Mouse (Mus musculus): ENCODE measurements around the gene Grxcr1. TPM values are rescaled to one million over a fixed set of nuclear protein-coding genes. Genes with fewer than 3 reads are reported as not detected.

Grxcr1 gene
- not detected in 2 replicates for polyA plus RNA-seq (2014; fragmentation: Nextera tagmentation; extraction: Ambion mirVana)

DNA sequence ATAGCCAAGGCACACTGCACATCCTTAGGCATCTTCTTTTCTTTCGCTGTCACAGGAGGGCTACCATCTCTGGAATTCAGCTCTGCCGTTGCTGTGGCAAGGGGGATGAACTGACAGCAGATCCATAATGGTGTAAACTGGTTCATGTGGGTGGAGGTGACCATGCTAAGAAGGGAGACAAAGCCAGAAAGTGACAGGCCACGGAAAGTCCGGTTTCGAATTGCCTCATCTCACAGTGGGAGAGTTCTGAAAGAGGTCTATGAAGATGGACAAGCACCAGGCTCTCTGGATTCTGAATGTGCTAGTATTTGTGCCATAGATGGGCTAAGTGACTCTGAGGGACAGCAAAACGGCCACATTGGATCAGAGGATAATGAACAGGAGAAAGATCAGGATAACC, at the start of gene Grxcr1:
Gene Grxcr1 (plus strand): TSS at position 92 of the 400 bp plus-strand sequence.
- H3K4me1 ChIP-seq (ENCODE audit: control insufficient read depth in 2 of 2, insufficient read depth in 2 of 2, low read length in 2 of 2): no peaks in the 10 kb centered on the region
- no peak within 1 kb of the TSS for H3K27ac ChIP-seq (replicated peaks in 1 of 2; ENCODE audit: control insufficient read depth in 1 of 2, insufficient read depth in 1 of 2, low read depth in 2 of 2, low read length in 2 of 2)
- H3K36me3 ChIP-seq (ENCODE audit: control insufficient read depth, insufficient read depth, low read length): no peaks in the 10 kb centered on the region
- H3K4me3 ChIP-seq (ENCODE audit: control insufficient read depth in 1 of 2, insufficient read depth in 1 of 2, low read depth in 1 of 2, low read length in 2 of 2): no peak within 1 kb of the TSS
- ATAC-seq (ENCODE audit: insufficient number of reproducible peaks, insufficient read depth, low FRiP score, low read depth): no peak
- no peaks in the 10 kb centered on the region for H3K9me3 ChIP-seq (ENCODE audit: control insufficient read depth, low read length)
- H3K9ac ChIP-seq (ENCODE audit: low read length): no peak within 1 kb of the TSS
- no peak within 1 kb of the TSS for H3K4me2 ChIP-seq (ENCODE audit: low read length)
- 84% methylated on average over 6 of the region's 6 CpGs for WGBS
- H3K27me3 ChIP-seq (ENCODE audit: control insufficient read depth, insufficient read depth, low read length): no peaks in the 10 kb centered on the region; the same call in 1 of the 2 replicates

DNA sequence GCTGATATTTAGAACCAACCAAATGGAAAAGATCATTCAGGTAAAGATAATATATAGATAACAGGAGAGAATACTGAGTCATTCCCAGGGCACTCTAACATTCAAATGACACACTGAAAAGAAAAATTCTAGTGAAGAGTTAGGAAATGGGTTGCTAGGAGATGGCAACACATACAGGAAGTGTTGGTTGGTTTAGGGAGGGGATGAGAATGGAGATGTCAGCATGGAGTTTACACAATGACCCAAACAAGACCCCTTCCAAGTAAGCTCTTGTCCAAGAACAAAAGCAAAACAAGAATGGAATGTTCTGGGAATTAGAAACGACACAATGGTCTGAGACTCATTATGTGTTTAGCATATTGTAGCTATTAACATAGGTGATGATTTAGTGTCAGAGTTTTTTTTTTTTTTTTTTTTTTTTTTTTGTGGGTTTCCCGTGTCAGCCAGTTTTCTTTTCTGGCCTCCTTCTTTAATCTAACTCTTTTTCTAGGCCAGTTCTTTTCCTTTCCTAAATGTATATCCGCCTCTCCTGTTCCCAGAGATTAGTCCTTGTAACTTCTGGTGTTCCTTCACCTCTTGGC, 49.6 kb upstream of the Grxcr1 start:
- no peak for ATAC-seq (ENCODE audit: insufficient number of reproducible peaks, insufficient read depth, low FRiP score, low read depth)
- Histone ChIP-seq H3K36me3 (ENCODE audit: control insufficient read depth, insufficient read depth, low read length) (no peaks in the 10 kb centered on the region), H3K9me3 (ENCODE audit: control insufficient read depth, low read length) (no peaks in the 10 kb centered on the region), H3K9ac (ENCODE audit: low read length) (no peak overlapping the region), H3K4me2 (ENCODE audit: low read length) (no peak overlapping the region), H3K27ac (replicated peaks in 1 of 2; ENCODE audit: control insufficient read depth in 1 of 2, insufficient read depth in 1 of 2, low read depth in 2 of 2, low read length in 2 of 2) (no peak overlapping the region), H3K4me1 (ENCODE audit: control insufficient read depth in 2 of 2, insufficient read depth in 2 of 2, low read length in 2 of 2) (no peaks in the 10 kb centered on the region), H3K4me3 (ENCODE audit: control insufficient read depth in 1 of 2, insufficient read depth in 1 of 2, low read depth in 1 of 2, low read length in 2 of 2) (no peak overlapping the region), H3K27me3 (ENCODE audit: control insufficient read depth, insufficient read depth, low read length) (no peaks in the 10 kb centered on the region)
- 58% methylated on average over 3 of the region's 3 CpGs for WGBS

DNA sequence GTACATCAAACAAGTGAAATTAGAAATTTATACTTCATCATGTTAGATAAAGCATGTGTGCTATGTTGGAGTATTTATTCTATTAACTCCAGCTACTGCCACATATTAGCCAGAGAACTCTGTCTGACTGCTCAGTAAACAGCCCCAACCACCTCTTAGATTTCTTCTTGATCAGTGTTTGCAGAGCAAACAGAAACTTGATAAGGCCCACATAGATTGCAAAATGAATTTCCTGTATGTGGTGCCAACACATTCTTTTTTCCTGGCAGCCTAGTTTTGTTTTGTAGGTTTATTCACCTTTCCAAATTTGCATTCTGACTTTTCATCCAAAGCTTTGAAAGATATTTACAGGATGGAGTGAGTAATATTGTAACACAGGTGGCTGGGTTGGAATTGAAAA, 41.2 kb upstream of the Grxcr1 start:
- no peak for ATAC-seq (ENCODE audit: insufficient number of reproducible peaks, insufficient read depth, low FRiP score, low read depth)
- H3K9me3 ChIP-seq (ENCODE audit: control insufficient read depth, low read length): no peaks in the 10 kb centered on the region
- H3K4me2 ChIP-seq (ENCODE audit: low read length): no peak overlapping the region
- H3K36me3 ChIP-seq (ENCODE audit: control insufficient read depth, insufficient read depth, low read length): no peaks in the 10 kb centered on the region
- H3K4me1 ChIP-seq (ENCODE audit: control insufficient read depth in 2 of 2, insufficient read depth in 2 of 2, low read length in 2 of 2): no peaks in the 10 kb centered on the region
- H3K4me3 ChIP-seq (ENCODE audit: control insufficient read depth in 1 of 2, insufficient read depth in 1 of 2, low read depth in 1 of 2, low read length in 2 of 2): no peak overlapping the region
- no peaks in the 10 kb centered on the region for H3K27me3 ChIP-seq (ENCODE audit: control insufficient read depth, insufficient read depth, low read length)
- H3K9ac ChIP-seq (ENCODE audit: low read length): no peak overlapping the region
- H3K27ac ChIP-seq (replicated peaks in 1 of 2; ENCODE audit: control insufficient read depth in 1 of 2, insufficient read depth in 1 of 2, low read depth in 2 of 2, low read length in 2 of 2): no peak overlapping the region

DNA sequence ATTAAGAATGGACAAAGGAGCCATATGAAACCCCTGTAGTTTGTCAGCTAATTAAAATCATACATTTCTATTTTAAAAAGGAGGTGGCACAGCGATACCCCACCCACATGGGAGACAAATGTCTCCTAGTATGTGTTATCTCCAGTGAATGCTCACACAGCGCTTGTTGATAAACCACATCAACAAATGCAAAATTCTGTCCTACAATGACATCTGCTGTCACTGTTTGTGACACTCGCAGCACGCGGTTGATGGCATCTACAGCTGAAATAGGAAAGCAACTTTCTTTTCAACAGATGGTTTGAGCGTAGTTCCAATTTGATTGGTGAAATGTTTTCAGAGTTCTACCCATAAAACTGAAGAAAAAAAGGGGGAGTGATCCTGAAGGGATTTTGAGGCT, 29.0 kb upstream of the Grxcr1 start:
- no peak overlapping the region for H3K27ac ChIP-seq (replicated peaks in 1 of 2; ENCODE audit: control insufficient read depth in 1 of 2, insufficient read depth in 1 of 2, low read depth in 2 of 2, low read length in 2 of 2)
- no peaks in the 10 kb centered on the region for H3K36me3 ChIP-seq (ENCODE audit: control insufficient read depth, insufficient read depth, low read length)
- WGBS: 81% methylated on average over 6 of the region's 6 CpGs
- H3K4me1 ChIP-seq (ENCODE audit: control insufficient read depth in 2 of 2, insufficient read depth in 2 of 2, low read length in 2 of 2): no peaks in the 10 kb centered on the region
- no peak overlapping the region for H3K4me2 ChIP-seq (ENCODE audit: low read length)
- no peak for ATAC-seq (ENCODE audit: insufficient number of reproducible peaks, insufficient read depth, low FRiP score, low read depth)
- H3K9me3 ChIP-seq (ENCODE audit: control insufficient read depth, low read length): no peaks in the 10 kb centered on the region
- no peak overlapping the region for H3K9ac ChIP-seq (ENCODE audit: low read length)
- H3K27me3 ChIP-seq (ENCODE audit: control insufficient read depth, insufficient read depth, low read length): no peaks in the 10 kb centered on the region
- no peak overlapping the region for H3K4me3 ChIP-seq (ENCODE audit: control insufficient read depth in 1 of 2, insufficient read depth in 1 of 2, low read depth in 1 of 2, low read length in 2 of 2)

DNA sequence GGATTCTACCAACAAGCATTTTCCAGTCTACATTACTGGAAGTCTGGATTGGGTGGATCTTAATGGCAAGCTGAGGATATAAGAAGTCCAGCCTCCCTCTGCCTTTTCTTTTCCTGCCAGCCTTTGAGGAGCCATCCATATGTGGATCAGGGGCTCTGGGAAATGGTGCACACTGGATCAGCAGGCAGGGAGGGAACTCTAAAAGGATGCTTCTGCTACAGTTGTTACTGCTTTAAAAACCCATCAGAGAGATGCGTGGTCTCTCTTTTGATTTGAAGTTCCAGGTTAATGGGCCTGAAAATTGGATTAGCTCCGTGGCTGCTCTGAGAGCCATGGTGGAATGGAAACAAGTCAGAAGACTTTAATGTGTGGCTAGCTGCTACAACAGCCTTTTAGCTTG, 27.7 kb upstream of the Grxcr1 start:
- H3K27ac ChIP-seq (replicated peaks in 1 of 2; ENCODE audit: control insufficient read depth in 1 of 2, insufficient read depth in 1 of 2, low read depth in 2 of 2, low read length in 2 of 2): no peak overlapping the region
- no peak overlapping the region for H3K4me3 ChIP-seq (ENCODE audit: control insufficient read depth in 1 of 2, insufficient read depth in 1 of 2, low read depth in 1 of 2, low read length in 2 of 2)
- H3K4me1 ChIP-seq (ENCODE audit: control insufficient read depth in 2 of 2, insufficient read depth in 2 of 2, low read length in 2 of 2): no peaks in the 10 kb centered on the region
- ATAC-seq (ENCODE audit: insufficient number of reproducible peaks, insufficient read depth, low FRiP score, low read depth): no peak
- H3K4me2 ChIP-seq (ENCODE audit: low read length): no peak overlapping the region
- no peaks in the 10 kb centered on the region for H3K27me3 ChIP-seq (ENCODE audit: control insufficient read depth, insufficient read depth, low read length)
- H3K36me3 ChIP-seq (ENCODE audit: control insufficient read depth, insufficient read depth, low read length): no peaks in the 10 kb centered on the region
- no peaks in the 10 kb centered on the region for H3K9me3 ChIP-seq (ENCODE audit: control insufficient read depth, low read length)
- 51% methylated on average over 2 of the region's 2 CpGs for WGBS
- H3K9ac ChIP-seq (ENCODE audit: low read length): no peak overlapping the region

DNA sequence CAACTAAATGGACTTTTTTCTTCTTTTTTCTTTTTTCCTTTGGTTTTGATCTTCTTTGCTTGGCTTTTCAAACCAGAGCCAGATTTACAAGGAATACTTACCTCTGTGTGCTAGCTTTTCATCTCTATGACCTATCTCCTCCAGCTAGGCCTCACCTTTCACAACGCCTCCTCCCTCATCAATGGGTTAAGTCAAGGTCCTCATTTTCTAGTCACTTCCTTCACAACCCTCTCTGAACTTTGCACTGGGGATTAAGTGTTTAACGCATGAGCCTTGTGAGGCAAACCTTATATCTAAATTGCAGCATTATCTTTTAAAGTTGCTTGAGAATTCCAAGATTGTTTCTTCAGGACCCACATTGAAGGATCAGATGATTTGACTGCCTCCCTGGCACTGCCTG, 27.2 kb upstream of the Grxcr1 start:
- no peaks in the 10 kb centered on the region for H3K36me3 ChIP-seq (ENCODE audit: control insufficient read depth, insufficient read depth, low read length)
- no peaks in the 10 kb centered on the region for H3K27me3 ChIP-seq (ENCODE audit: control insufficient read depth, insufficient read depth, low read length)
- no peak overlapping the region for H3K9ac ChIP-seq (ENCODE audit: low read length)
- H3K27ac ChIP-seq (replicated peaks in 1 of 2; ENCODE audit: control insufficient read depth in 1 of 2, insufficient read depth in 1 of 2, low read depth in 2 of 2, low read length in 2 of 2): no peak overlapping the region
- H3K9me3 ChIP-seq (ENCODE audit: control insufficient read depth, low read length): no peaks in the 10 kb centered on the region
- no peak overlapping the region for H3K4me3 ChIP-seq (ENCODE audit: control insufficient read depth in 1 of 2, insufficient read depth in 1 of 2, low read depth in 1 of 2, low read length in 2 of 2)
- 76% methylated on average over 2 of the region's 2 CpGs for WGBS
- no peak for ATAC-seq (ENCODE audit: insufficient number of reproducible peaks, insufficient read depth, low FRiP score, low read depth)
- H3K4me1 ChIP-seq (ENCODE audit: control insufficient read depth in 2 of 2, insufficient read depth in 2 of 2, low read length in 2 of 2): no peaks in the 10 kb centered on the region
- H3K4me2 ChIP-seq (ENCODE audit: low read length): no peak overlapping the region

DNA sequence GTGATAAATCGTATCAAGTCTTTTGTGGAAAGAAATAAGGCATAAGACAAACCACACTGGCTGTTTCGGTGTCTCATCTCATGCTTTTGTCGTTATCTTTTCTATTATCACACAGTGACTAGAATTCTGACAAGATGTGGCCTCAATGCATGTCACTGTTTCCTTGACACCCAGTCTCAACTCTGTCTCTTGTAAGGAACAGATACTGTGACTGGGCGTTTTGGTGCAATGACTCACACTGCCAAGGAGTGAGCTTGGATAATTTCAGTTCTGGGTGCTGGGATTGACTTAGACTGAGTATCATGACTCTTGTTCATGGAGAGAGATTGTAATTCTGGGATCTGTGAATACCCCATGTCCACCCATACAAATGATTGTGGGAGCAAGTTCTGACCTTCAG, 24.6 kb upstream of the Grxcr1 start:
- 59% methylated on average over 4 of the region's 4 CpGs for WGBS
- H3K9me3 ChIP-seq (ENCODE audit: control insufficient read depth, low read length): no peaks in the 10 kb centered on the region
- H3K27me3 ChIP-seq (ENCODE audit: control insufficient read depth, insufficient read depth, low read length): no peaks in the 10 kb centered on the region
- peaks cover 0 to 9% of the 10 kb centered on the region in 2 experiments; a peak in 2 of 4 replicates for H3K4me1 ChIP-seq (ENCODE audit: control insufficient read depth in 2 of 2, insufficient read depth in 2 of 2, low read length in 2 of 2)
- H3K4me2 ChIP-seq (ENCODE audit: low read length): no peak overlapping the region
- no peak overlapping the region for H3K27ac ChIP-seq (replicated peaks in 1 of 2; ENCODE audit: control insufficient read depth in 1 of 2, insufficient read depth in 1 of 2, low read depth in 2 of 2, low read length in 2 of 2)
- ATAC-seq (ENCODE audit: insufficient number of reproducible peaks, insufficient read depth, low FRiP score, low read depth): no peak
- H3K9ac ChIP-seq (ENCODE audit: low read length): no peak overlapping the region
- no peak overlapping the region for H3K4me3 ChIP-seq (ENCODE audit: control insufficient read depth in 1 of 2, insufficient read depth in 1 of 2, low read depth in 1 of 2, low read length in 2 of 2)
- H3K36me3 ChIP-seq (ENCODE audit: control insufficient read depth, insufficient read depth, low read length): no peaks in the 10 kb centered on the region

DNA sequence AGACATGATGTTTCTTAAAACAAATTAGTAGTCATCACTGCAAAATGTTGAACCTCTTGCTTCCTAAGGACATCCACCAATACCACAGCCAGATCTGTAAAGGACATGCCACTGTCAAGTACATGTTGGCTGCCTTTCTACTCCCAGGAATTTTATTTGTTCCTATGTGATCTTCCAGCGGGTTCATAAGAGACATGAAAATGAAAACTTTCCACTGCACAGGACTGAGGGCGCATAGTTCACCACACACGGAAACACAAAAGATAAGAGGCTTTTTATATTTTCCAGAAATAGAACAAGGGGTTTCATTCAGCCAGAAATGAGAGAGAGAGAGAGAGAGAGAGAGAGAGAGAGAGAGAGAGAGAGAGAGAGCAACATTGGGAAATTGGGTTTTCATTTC, 20.1 kb upstream of the Grxcr1 start:
- ATAC-seq (ENCODE audit: insufficient number of reproducible peaks, insufficient read depth, low FRiP score, low read depth): no peak
- peaks cover 0 to 13% of the 10 kb centered on the region in 2 experiments; a peak in 3 of 4 replicates for H3K4me1 ChIP-seq (ENCODE audit: control insufficient read depth in 2 of 2, insufficient read depth in 2 of 2, low read length in 2 of 2)
- H3K4me2 ChIP-seq (ENCODE audit: low read length): 0 out of 2 replicates have a peak overlapping the region, but pooled peaks have one; percentile 19
- no peak overlapping the region for H3K9ac ChIP-seq (ENCODE audit: low read length)
- no peaks in the 10 kb centered on the region for H3K9me3 ChIP-seq (ENCODE audit: control insufficient read depth, low read length)
- no peaks in the 10 kb centered on the region for H3K27me3 ChIP-seq (ENCODE audit: control insufficient read depth, insufficient read depth, low read length)
- 5% methylated on average over 3 of the region's 3 CpGs for WGBS
- H3K36me3 ChIP-seq (ENCODE audit: control insufficient read depth, insufficient read depth, low read length): no peaks in the 10 kb centered on the region
- peak overlapping the region; percentile 28 to 32; a peak in 1 of 4 replicates for H3K27ac ChIP-seq (replicated peaks in 1 of 2; ENCODE audit: control insufficient read depth in 1 of 2, insufficient read depth in 1 of 2, low read depth in 2 of 2, low read length in 2 of 2)
- H3K4me3 ChIP-seq (ENCODE audit: control insufficient read depth in 1 of 2, insufficient read depth in 1 of 2, low read depth in 1 of 2, low read length in 2 of 2): no peak overlapping the region

All from heart, embryonic 14.5 days (tissue).